Mouse (Mus musculus) brain, embryonic 14.5 days (tissue): ENCODE measurements around the gene Gzmc.

Experiments
- CTCF ChIP-seq: fragments of 200-500 bp; IDR thresholded peaks from 2 replicates; pipeline ENCODE4 v1.5.1; 2012; ENCODE audit warnings: inconsistent platforms, mild to moderate bottlenecking, moderate library complexity, borderline replicate concordance; ENCODE audit not compliant: insufficient read depth, insufficient read length; ENCODE audit errors: extremely low read depth
- POLR2A ChIP-seq: fragments of 200-500 bp; IDR thresholded peaks from 2 replicates; pipeline ENCODE4 v1.6.1; 2012; ENCODE audit warnings: mild to moderate bottlenecking, inconsistent platforms, borderline replicate concordance; ENCODE audit not compliant: poor library complexity, insufficient read depth, insufficient read length, severe bottlenecking; ENCODE audit errors: extremely low read depth

GRCm38 (mm10) chr14:56203975-56204374, 30.5 kb downstream of the Gzmc start:
- TF ChIP-seq CTCF (peak; percentile 81; the same call in 1 of the 2 replicates), POLR2A (no peak)
